Comparison of ENCODE assay signal across 46 mouse cellular contexts in genomic region chr7:13137340-13137739, GRCm38 (mm10). TPM values are rescaled to one million over a fixed set of nuclear protein-coding genes. Genes with fewer than 3 reads are reported as not detected.
"Had no signal": no experiment of that assay in that cellular context is flagged by ENCODE, and none has a peak within 500 bp of the region (broad histone marks: within the 10 kb centered on the region; RNA-seq: fewer than 3 reads in every experiment).

No protein-coding gene starts in this region.

- H3K4me3 ChIP-seq: limb, embryonic 10.5 days; limb, embryonic 12.5 days; limb, embryonic 13.5 days; limb, embryonic 15.5 days; liver, embryonic 12.5 days; liver, embryonic 13.5 days; liver, embryonic 15.5 days; lung, embryonic 15.5 days; megakaryocyte, embryonic 14.5 days; midbrain, embryonic 10.5 days; midbrain, embryonic 12.5 days; midbrain, embryonic 13.5 days; midbrain, embryonic 15.5 days; myocyte had no signal

- H3K27me3 ChIP-seq: limb, embryonic 12.5 days; limb, embryonic 13.5 days; limb, embryonic 15.5 days; liver, embryonic 12.5 days; liver, embryonic 13.5 days; liver, embryonic 15.5 days; lung, embryonic 15.5 days; megakaryocyte, embryonic 14.5 days; midbrain, embryonic 12.5 days; midbrain, embryonic 13.5 days; midbrain, embryonic 15.5 days had no signal

- H3K4me1 ChIP-seq: limb, embryonic 10.5 days; limb, embryonic 12.5 days; limb, embryonic 13.5 days; limb, embryonic 15.5 days; liver, embryonic 12.5 days; liver, embryonic 13.5 days; liver, embryonic 15.5 days; lung, embryonic 15.5 days; megakaryocyte, embryonic 14.5 days; midbrain, embryonic 10.5 days; midbrain, embryonic 12.5 days; midbrain, embryonic 13.5 days; midbrain, embryonic 15.5 days had no signal

- ATAC-seq: liver, embryonic 12.5 days; liver, postnatal 0 days; lung, postnatal 0 days; midbrain, embryonic 13.5 days; midbrain, embryonic 15.5 days; midbrain, embryonic 16.5 days had no signal

- DNase-seq: left cerebral cortex, postnatal 4 days; liver; liver, embryonic 13.5 days; liver, postnatal 0 days; lung, adult 18-20 months; lung, adult 2 months; lung, embryonic 14.5 days; lung, postnatal 10 days; lung, postnatal 14 days; lung, postnatal 36 days; lung, postnatal 4 days; midbrain, embryonic 14.5 days had no signal

- H3K9me3 ChIP-seq: limb, embryonic 10.5 days; limb, embryonic 12.5 days; limb, embryonic 13.5 days; limb, embryonic 15.5 days; liver, embryonic 12.5 days; liver, embryonic 13.5 days; liver, embryonic 15.5 days; lung, embryonic 15.5 days; megakaryocyte, embryonic 14.5 days; midbrain, embryonic 10.5 days; midbrain, embryonic 12.5 days; midbrain, embryonic 13.5 days; midbrain, embryonic 15.5 days had no signal

- H3K4me2 ChIP-seq: limb, embryonic 12.5 days; limb, embryonic 13.5 days; limb, embryonic 15.5 days; liver, embryonic 11.5 days; liver, embryonic 12.5 days; liver, embryonic 13.5 days; liver, embryonic 15.5 days; lung, embryonic 14.5 days; lung, embryonic 15.5 days; midbrain, embryonic 11.5 days; midbrain, embryonic 12.5 days; midbrain, embryonic 13.5 days; midbrain, embryonic 15.5 days had no signal

- H3K36me3 ChIP-seq: limb, embryonic 10.5 days; limb, embryonic 12.5 days; limb, embryonic 13.5 days; limb, embryonic 15.5 days; liver, embryonic 12.5 days; liver, embryonic 13.5 days; liver, embryonic 15.5 days; lung, embryonic 15.5 days; midbrain, embryonic 10.5 days; midbrain, embryonic 12.5 days; midbrain, embryonic 13.5 days; midbrain, embryonic 15.5 days had no signal

- H3K9ac ChIP-seq: limb, embryonic 12.5 days; limb, embryonic 13.5 days; limb, embryonic 15.5 days; liver, embryonic 12.5 days; liver, embryonic 13.5 days; liver, embryonic 14.5 days; liver, embryonic 15.5 days; liver, postnatal 0 days; lung, embryonic 14.5 days; lung, embryonic 15.5 days; midbrain, embryonic 12.5 days; midbrain, embryonic 13.5 days; midbrain, embryonic 15.5 days had no signal

- H3K27ac ChIP-seq: limb, embryonic 10.5 days; limb, embryonic 12.5 days; limb, embryonic 13.5 days; limb, embryonic 15.5 days; liver, embryonic 12.5 days; liver, embryonic 13.5 days; liver, embryonic 14.5 days; liver, embryonic 15.5 days; lung, embryonic 15.5 days; macrophage; midbrain, embryonic 10.5 days; midbrain, embryonic 12.5 days; midbrain, embryonic 13.5 days; midbrain, embryonic 15.5 days had no signal

RNA-seq across cellular contexts. Expression of gene Vmn1r87, which starts 2.6 kb away (rescaled TPM):
- total RNA-seq: left cerebral cortex, postnatal 10 days; left cerebral cortex, postnatal 14 days; left cerebral cortex, postnatal 25 days; left cerebral cortex, postnatal 36 days; left cerebral cortex, postnatal 4 days; liver, adult 2 months; megakaryocyte progenitor cell, adult 5-6 weeks; megakaryocyte, adult 5-6 weeks; megakaryocyte-erythroid progenitor cell, adult 5-6 weeks; midbrain, postnatal 0 days; monocyte, adult 5-6 weeks had no signal
- polyA plus RNA-seq: limb, embryonic 10.5 days; limb, embryonic 11.5 days; limb, embryonic 12.5 days; limb, embryonic 13.5 days; limb, embryonic 14.5 days; limb, embryonic 15.5 days; liver, adult 2 months; liver, embryonic 11.5 days; liver, embryonic 12.5 days; liver, embryonic 13.5 days; liver, embryonic 14.5 days; liver, embryonic 15.5 days; liver, embryonic 16.5 days; liver, postnatal 0 days; lung, adult 2 months; lung, embryonic 14.5 days; lung, embryonic 15.5 days; lung, embryonic 16.5 days; lung, postnatal 0 days; macrophage; midbrain, embryonic 10.5 days; midbrain, embryonic 11.5 days; midbrain, embryonic 12.5 days; midbrain, embryonic 13.5 days; midbrain, embryonic 14.5 days; midbrain, embryonic 15.5 days; midbrain, embryonic 16.5 days; midbrain, postnatal 0 days; myocyte; neural tube, embryonic 11.5 days had no signal

RNA-seq across cellular contexts. Expression of gene Vmn1r86, which starts 17.6 kb away (rescaled TPM):
- total RNA-seq: left cerebral cortex, postnatal 10 days; left cerebral cortex, postnatal 14 days; left cerebral cortex, postnatal 25 days; left cerebral cortex, postnatal 36 days; left cerebral cortex, postnatal 4 days; liver, adult 2 months; megakaryocyte progenitor cell, adult 5-6 weeks; megakaryocyte, adult 5-6 weeks; megakaryocyte-erythroid progenitor cell, adult 5-6 weeks; midbrain, postnatal 0 days; monocyte, adult 5-6 weeks had no signal
- polyA plus RNA-seq: limb, embryonic 10.5 days; limb, embryonic 11.5 days; limb, embryonic 12.5 days; limb, embryonic 13.5 days; limb, embryonic 14.5 days; limb, embryonic 15.5 days; liver, adult 2 months; liver, embryonic 11.5 days; liver, embryonic 12.5 days; liver, embryonic 13.5 days; liver, embryonic 14.5 days; liver, embryonic 15.5 days; liver, embryonic 16.5 days; liver, postnatal 0 days; lung, adult 2 months; lung, embryonic 14.5 days; lung, embryonic 15.5 days; lung, embryonic 16.5 days; lung, postnatal 0 days; macrophage; midbrain, embryonic 10.5 days; midbrain, embryonic 11.5 days; midbrain, embryonic 12.5 days; midbrain, embryonic 13.5 days; midbrain, embryonic 14.5 days; midbrain, embryonic 15.5 days; midbrain, embryonic 16.5 days; midbrain, postnatal 0 days; myocyte; neural tube, embryonic 11.5 days had no signal

RNA-seq across cellular contexts. Expression of gene Vmn1r88, which starts 22.0 kb away (rescaled TPM):
- total RNA-seq: liver, adult 2 months; megakaryocyte, adult 5-6 weeks; megakaryocyte-erythroid progenitor cell, adult 5-6 weeks; midbrain, postnatal 0 days; monocyte, adult 5-6 weeks had no signal
- polyA plus RNA-seq: limb, embryonic 10.5 days; limb, embryonic 11.5 days; limb, embryonic 12.5 days; limb, embryonic 13.5 days; limb, embryonic 15.5 days; liver, adult 2 months; liver, embryonic 11.5 days; liver, embryonic 15.5 days; liver, embryonic 16.5 days; lung, adult 2 months; lung, embryonic 14.5 days; lung, embryonic 15.5 days; lung, embryonic 16.5 days; lung, postnatal 0 days; macrophage; midbrain, embryonic 11.5 days; midbrain, embryonic 12.5 days; midbrain, embryonic 13.5 days; midbrain, embryonic 14.5 days; midbrain, embryonic 15.5 days; midbrain, embryonic 16.5 days; myocyte; neural tube, embryonic 11.5 days had no signal

RNA-seq across cellular contexts. Expression of gene Vmn1r85, which starts 42.4 kb away (rescaled TPM):
- total RNA-seq: left cerebral cortex, postnatal 14 days; left cerebral cortex, postnatal 25 days; left cerebral cortex, postnatal 36 days; liver, adult 2 months; megakaryocyte progenitor cell, adult 5-6 weeks; megakaryocyte, adult 5-6 weeks; megakaryocyte-erythroid progenitor cell, adult 5-6 weeks; monocyte, adult 5-6 weeks had no signal
- polyA plus RNA-seq: limb, embryonic 10.5 days; limb, embryonic 11.5 days; limb, embryonic 12.5 days; limb, embryonic 13.5 days; limb, embryonic 14.5 days; limb, embryonic 15.5 days; liver, adult 2 months; liver, embryonic 11.5 days; liver, embryonic 12.5 days; liver, embryonic 13.5 days; liver, embryonic 14.5 days; liver, embryonic 15.5 days; liver, embryonic 16.5 days; liver, postnatal 0 days; lung, adult 2 months; lung, embryonic 14.5 days; lung, embryonic 15.5 days; lung, embryonic 16.5 days; lung, postnatal 0 days; macrophage; midbrain, embryonic 10.5 days; midbrain, embryonic 11.5 days; midbrain, embryonic 12.5 days; myocyte; neural tube, embryonic 11.5 days had no signal
